Mouse (Mus musculus) layer of hippocampus, postnatal 10 days (tissue): ENCODE measurements at regions not wholly inside any gene's neighbourhood (a gene's known extent, or its start where the extent isn't known, plus 50 kb on each side); places are given as distances from the start of the nearest gene placed in this dataset.

Experiments used
- DNase-seq, 2 experiments: peaks; one replicate each; pipeline ENCODE4 v3.0.0; 2021; ENCODE audit warnings: low spot score in 2 of 2

GRCm38 (mm10) chr1:73142845-73143244, 127.1 kb upstream of the Tnp1 start:
- DNase-seq, result no peak

DNA sequence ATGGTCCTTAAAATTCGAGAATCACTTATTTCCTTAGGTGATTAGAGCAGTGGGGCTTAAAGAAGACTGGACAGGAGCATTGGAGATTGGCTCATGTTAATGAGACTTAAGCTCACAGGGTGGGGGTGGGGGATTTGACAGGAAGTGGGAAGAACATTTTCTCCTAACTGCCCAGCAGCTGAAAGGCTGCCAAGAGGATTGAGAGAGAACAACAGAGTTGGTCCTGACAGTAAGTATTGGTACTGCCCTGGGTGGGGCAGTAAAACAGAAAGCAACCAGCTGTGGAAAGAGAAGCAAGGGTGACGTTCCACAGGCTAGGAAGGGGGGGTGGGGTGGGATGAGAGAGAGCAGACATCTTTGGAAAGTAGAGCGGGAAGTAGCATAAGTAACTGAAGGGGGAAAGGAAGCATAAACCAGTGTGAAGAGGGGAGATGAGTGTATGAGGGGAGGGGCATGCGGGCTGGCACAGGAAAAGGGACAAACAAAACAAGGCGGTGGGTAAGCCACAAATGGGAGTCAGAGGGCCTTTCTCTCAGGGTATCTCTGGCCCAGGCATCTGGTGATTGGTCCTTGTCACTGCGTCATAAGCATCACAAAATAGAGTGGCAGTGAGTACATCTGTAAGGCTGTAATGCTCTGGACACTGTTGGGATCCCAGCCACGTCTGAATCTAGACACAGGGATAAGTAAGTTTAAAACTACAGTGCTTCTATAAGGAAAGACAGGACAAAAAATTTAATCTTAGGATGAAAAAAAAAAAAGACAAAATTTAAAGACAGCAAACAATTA, 125.0 kb upstream of the Tnp1 start:
- no peak for DNase-seq

DNA sequence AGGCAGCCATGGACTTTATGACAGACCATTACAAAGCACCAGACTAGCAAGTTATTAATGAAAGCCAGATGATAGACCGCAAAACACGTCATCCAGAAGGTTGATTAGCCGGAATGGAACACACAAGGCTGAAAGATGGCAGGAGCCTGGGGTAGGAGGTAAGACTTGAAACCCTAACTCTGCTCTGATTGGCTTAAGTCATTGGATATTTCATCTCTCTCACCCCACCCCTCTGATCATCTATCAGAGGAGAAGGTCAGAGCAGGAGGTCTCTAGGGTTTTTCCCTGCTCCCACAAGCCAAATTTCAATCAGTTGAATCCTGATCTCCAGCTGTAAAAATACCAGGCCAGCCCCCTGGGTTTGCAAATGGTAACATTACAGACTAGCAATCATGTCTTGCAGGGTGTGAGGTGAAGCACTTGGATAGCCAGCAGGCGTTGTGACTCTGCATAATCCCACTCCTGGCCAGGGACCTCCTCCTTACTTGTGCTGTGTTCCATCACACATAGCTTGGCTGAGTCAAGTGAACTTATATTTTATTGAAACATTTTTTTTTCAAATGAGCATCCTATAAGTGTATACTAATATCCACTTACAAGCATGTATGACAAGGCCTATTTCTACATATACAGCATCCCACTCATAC, 114.6 kb upstream of the Tnp1 start:
- DNase-seq, result no peak

DNA sequence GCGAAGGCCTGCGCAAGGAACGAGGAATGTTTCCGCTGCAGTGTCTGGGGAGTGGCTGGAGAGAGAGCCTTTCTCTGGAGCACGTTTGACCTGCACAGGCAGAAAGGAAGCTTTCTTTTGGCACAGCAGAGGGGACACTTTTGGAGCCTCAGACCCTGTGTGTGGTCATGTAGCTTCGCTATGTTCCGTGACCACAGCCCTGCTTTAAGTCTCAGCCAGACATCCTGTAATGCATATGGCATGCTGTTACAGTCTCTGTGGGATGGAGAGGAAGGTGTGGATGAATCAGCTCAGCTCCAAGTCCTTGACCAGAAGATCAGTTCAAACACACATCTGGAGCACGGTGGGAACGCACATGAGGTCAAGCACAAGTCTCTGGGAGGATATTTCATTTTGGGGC, 107.3 kb upstream of the Tnp1 start:
- no peak for DNase-seq

GRCm38 (mm10) chr1:73118661-73119060, 103.0 kb upstream of the Tnp1 start:
- no peak for DNase-seq

DNA sequence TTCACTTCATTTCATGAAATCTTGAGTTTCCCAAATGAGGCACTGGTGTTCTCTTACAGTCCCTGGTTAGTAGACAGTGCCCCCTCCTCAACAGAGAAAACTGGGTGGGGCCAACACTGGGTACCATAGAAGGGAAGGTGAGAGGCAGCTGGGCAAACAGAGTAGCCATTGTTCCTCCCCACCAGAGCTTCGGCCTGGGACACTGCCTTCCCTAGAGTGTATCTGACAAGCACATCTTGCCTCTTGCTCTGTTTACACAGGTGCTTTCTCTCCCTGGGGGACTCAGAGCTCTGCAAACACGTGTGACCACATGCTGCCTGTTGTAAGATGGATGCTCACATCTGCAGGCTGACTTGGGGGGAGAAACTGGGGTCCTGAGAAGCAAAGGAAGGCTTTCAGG, 100.8 kb upstream of the Tnp1 start:
- DNase-seq, result no peak

- no peak for DNase-seq
These were observed 100.1 kb upstream of the Tnp1 start for GRCm38 (mm10) chr1:73115854-73116253.

GRCm38 (mm10) chr1:73113137-73113536, 97.4 kb upstream of the Tnp1 start:
- DNase-seq, result no peak

GRCm38 (mm10) chr1:73112711-73113110, 97.0 kb upstream of the Tnp1 start:
- DNase-seq, result no peak

DNA sequence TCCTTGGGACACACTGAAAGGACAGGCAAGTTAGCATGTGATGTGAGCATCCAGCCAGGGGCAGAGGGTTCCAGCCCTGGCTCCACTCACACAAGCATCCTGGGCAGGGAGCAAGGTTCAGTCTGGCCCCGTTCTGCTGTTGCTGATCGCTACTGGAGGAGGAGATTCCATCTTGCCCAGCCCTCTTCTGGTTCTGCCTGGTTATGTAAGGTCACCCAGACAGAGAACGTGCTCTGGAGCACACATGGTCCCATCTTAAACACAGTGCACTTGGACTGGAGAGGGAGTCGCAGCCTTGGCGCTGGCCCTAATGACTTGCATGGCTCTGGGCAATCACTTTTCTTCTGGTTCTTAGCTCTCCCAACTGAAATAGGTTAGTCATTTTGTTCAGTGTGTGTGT, 96.2 kb upstream of the Tnp1 start:
- DNase-seq, result no peak

DNA sequence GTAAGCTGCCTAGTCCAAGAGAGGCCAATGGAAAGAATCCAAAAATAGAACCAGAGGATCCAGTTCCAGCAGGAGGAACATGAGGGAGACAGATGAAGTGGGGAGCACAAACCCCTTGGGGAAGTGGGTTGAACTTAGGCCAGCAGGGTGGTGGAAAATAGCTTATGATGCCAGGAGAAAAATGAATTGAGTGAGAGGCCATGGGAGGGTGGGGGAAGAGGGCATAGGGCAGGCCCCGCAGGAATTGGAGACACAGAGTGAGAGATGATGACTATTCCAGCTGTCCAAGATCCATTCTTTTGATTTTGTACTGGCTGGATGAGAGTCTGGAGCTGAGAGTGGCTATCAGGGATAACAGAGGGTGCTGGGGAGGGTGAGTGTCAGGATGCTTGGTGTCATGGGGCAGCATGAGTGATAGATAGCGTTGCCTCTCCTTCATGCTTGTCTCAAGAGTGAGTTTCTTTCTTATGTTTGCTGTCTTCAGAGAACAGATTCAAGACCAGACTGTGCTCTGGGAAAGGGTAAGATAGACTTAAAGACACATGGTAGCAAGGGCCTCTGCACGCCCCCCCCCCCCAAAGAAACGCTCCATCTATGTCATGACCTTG, 90.3 kb upstream of the Tnp1 start:
- no peak for DNase-seq

DNA sequence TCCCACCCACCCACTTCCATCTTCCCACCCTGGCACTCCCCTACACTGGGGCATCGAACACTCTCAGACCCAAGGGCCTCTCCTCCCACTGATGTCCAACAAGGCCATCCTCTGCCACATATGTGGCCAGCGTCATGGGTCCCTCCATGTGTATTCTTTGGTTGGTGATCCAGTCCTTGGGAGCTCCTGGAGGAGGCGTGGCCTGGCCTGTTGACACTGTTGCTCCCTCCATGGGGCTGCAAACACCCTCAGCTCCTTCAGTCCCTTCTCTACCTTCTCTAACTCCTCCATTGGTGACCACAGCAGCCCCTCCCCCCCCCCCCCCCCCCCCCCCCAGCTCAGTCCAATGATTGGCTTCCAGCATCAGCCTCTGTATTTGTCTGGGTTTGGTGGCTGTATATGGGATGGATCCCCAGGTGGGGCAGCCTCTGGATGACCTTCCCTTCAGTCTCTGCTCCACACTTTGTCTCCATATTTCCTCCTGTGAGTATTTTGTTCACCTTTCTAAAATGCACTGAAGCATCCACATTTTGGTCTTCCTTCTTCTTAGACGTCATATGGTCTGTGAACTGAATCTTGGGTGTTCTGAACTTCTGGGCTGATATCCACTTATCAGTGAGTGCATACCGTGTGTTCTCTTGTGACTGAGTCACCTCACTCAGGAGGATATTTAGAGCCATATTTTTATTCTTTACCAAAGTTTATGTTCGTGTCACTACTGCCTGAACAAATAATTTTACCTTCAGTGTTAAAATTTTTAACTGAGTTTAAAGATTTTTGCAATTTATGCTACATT, 82.1 kb upstream of the Tnp1 start:
- DNase-seq, result no peak

DNA sequence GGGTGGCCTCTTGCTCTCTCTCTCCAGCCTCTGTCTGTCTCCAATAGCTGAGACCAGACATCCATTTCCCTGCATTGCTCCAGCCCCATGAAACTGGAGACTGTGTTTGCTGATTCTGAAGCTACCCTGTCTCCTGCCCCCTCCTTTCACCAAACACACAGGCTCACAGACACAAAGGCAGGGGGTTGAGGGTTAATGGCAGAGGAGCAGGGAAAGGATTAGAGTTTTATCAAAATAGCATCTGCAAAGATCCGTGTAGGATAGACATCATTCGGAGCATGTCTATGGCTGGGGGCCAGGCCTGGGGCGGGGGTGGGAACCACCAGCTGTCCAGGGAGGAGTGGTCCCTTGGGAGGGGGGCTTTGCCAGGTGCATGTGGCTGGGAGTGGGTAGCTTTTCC, 73.9 kb upstream of the Tnp1 start:
- no peak for DNase-seq

DNA sequence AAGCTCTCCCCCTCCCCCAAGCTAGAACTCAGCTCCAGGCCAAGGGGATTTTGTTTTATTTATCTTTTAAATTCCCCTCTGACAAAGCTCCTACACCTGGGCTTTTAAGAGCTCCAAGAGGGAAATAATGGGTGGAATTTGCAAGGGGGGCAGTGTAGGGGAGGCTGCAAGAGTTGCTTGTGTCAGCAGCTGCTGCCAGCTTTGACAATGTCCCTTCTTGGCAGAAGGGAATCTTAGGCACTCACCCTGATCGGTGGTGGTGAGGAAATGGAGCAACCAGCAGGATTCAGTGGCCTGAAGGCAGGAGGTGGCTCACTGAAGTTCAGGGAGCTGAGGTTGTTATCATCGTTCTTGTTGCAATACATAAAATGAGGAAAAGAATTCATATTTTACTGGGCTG, 72.8 kb upstream of the Tnp1 start:
- DNase-seq, result no peak

- no peak for DNase-seq
These were observed 69.2 kb upstream of the Tnp1 start for GRCm38 (mm10) chr1:73084946-73085345.

DNA sequence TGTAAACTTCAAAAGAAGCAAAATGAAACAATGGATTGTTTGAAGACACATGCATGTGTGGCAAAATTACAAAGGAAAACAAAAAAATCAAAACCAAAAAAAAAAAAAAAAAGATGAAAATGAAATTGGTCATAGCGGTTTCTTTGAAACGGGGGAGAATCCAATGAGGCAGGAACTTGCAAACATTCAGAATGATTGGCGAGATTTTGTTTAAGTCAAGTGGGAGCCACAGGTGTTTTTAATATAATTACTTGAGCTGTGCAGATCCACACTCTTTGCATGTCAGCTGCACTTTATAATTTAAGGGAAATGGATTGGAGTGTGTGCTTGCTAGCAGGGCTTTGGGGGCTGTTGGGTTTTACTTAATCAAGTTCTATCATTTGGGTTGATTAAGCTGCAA, 67.7 kb upstream of the Tnp1 start:
- no peak for DNase-seq

- no peak for DNase-seq
These were observed 63.8 kb upstream of the Tnp1 start for GRCm38 (mm10) chr1:73079518-73079917.

GRCm38 (mm10) chr1:73077156-73077555, 61.4 kb upstream of the Tnp1 start:
- no peak for DNase-seq

GRCm38 (mm10) chr1:73075699-73076373, 60.1 kb upstream of the Tnp1 start:
- DNase-seq, result no peak

DNA sequence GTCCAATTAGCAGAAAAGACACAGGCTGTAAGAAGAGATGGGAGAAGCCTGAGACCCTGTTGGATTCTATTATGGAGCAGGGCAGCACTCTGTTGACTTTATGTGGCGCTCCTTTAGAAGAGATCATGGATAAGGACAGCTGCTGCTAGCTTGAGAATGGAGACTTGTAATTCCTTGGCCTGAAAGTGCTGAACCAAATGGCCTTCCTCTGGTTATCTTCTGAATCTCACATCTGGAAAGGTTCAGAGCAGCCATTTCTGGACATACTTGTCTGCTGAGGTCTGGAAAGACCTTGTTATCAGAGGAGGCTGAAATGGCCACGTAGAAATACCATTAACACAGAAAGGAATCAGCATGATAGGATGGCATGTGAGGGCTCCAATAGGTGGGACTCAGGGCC, 59.5 kb upstream of the Tnp1 start:
- DNase-seq, result no peak

- DNase-seq, result no peak
These were observed 58.8 kb upstream of the Tnp1 start for GRCm38 (mm10) chr1:73074525-73074924.
